Mouse (Mus musculus): ENCODE results near the gene Scamp3.

DNA sequence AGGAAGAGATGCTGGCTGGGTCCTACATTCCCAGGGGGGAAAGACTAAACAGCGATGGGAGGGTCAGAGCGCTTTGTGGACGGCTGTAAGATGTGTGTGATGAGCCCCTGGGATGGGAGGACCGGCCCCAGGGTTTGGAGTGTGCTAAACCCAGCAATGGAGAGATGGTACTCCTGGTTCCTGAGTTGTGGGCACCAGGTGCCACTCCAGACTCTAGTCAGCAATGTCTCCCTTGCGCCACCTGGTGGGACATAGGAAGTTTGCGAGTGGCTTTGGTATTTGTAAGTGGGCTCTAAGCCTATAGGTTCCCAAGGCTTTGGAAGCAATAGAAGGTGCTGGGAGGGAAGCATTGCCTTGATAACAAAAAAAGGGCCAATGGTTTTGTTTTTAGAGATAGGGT lies 38.6 kb downstream of the Scamp3 start:
- TF ChIP-seq POLR2A (IDR thresholded peaks at IDR 0.05; ENCODE audit: borderline replicate concordance, control insufficient read depth, low read depth, low read length), result no peak
- peak; percentile 91 for TF ChIP-seq CTCF (IDR thresholded peaks at IDR 0.05; ENCODE audit: control insufficient read depth, insufficient read depth, low read length)
